Mouse (Mus musculus) liver, postnatal 0 days (tissue): ENCODE data around the gene Gcc2.

Experiments used
- CTCF ChIP-seq: sonication (generic); IDR thresholded peaks from 2 replicates; pipeline ENCODE4 v1.5.1; 2016; ENCODE audit warnings: antibody characterized with exemption, low read depth
- EP300 ChIP-seq: IDR thresholded peaks from 2 replicates; pipeline ENCODE4 v1.6.1; 2016; ENCODE audit warnings: antibody characterized with exemption, low read depth, mild to moderate bottlenecking

- TF ChIP-seq CTCF (no peak), EP300 (no peak)
Observed at GRCm38 (mm10) chr10:58341685-58342084, 86.4 kb downstream of the Gcc2 start.
